Mouse (Mus musculus): ENCODE results near the gene Amz2. TPM values are rescaled to one million over a fixed set of nuclear protein-coding genes. Genes with fewer than 3 reads are reported as not detected.

Gene Amz2
- 56.8 TPM for polyA plus RNA-seq (2017; shearing (Covaris generic))

GRCm38 (mm10) chr11:109425392-109426271 is at the start of gene Amz2:
TSS of gene Amz2 (plus strand) at chr11:109425946.

GRCm38 (mm10) chr11:109413617-109414016 is 12.1 kb upstream of the Amz2 start, which contains the start of gene 9930022D16Rik:
TSS of gene 9930022D16Rik (plus strand) at chr11:109413917.

GRCm38 (mm10) chr11:109473171-109474085 is 47.7 kb downstream of the Amz2 start, which contains the start of the genes Arsg and Slc16a6:
TSS of gene Arsg (plus strand) at chr11:109473374.
TSS of gene Slc16a6 (minus strand) at chr11:109473598.

Other genes with a start within 250 kb of the Amz2 start
- 0.30 TPM for gene Rgs9, start 127.8 kb upstream of the Amz2 start, polyA plus RNA-seq (2017; shearing (Covaris generic))
- 221 TPM for gene Gna13, start 63.1 kb upstream of the Amz2 start, polyA plus RNA-seq (2017; shearing (Covaris generic))
- gene 9930022D16Rik, start 12.0 kb upstream of the Amz2 start, polyA plus RNA-seq (2017; shearing (Covaris generic)) = 0.58 TPM
- gene Arsg, start 47.4 kb downstream of the Amz2 start, polyA plus RNA-seq (2017; shearing (Covaris generic)) = 1.4 TPM
- 19.0 TPM for gene Slc16a6, start 47.7 kb downstream of the Amz2 start, polyA plus RNA-seq (2017; shearing (Covaris generic))
- gene Wipi1, start 186.0 kb downstream of the Amz2 start, polyA plus RNA-seq (2017; shearing (Covaris generic)) = 1.1 TPM
- 533 TPM for gene Prkar1a, start 223.5 kb downstream of the Amz2 start, polyA plus RNA-seq (2017; shearing (Covaris generic))

All from naive thymus-derived CD4-positive, alpha-beta T cell, adult 5 months (primary cell).